Mouse (Mus musculus) ES-E14 (cell line): ENCODE data around the gene Cd24a.

ENCODE experiments used
- HCFC1 ChIP-seq: IDR thresholded peaks from 2 replicates; pipeline ENCODE4 v1.6.1; 2012; ENCODE audit warnings: low read length, inconsistent platforms, borderline replicate concordance; ENCODE audit not compliant: insufficient read depth
- MAFK ChIP-seq: IDR thresholded peaks from 2 replicates; pipeline ENCODE4 v1.6.1; 2014; ENCODE audit warnings: mild to moderate bottlenecking, low read depth, low read length, inconsistent platforms; ENCODE audit not compliant: insufficient read depth

DNA sequence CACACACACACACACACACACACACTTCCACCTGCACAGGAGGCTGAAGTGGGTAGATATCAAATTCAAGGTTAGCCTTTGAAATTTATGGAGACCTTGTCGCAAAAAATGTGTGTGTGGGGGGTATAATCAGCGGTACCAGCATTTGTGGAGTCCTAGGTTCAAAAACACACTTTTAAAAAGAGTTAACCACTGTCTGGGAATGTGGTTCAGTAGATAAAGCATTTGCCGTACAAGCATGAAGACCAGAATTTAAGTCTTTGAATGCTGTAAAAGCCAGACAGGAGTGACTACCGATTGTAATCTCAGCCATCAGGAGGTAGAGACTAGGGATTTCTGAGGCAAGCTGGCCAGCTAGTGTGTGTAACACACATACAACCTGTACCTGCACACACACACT lies 55.0 kb downstream of the Cd24a start:
- TF ChIP-seq MAFK (no peak), HCFC1 (no peak)
